Mouse (Mus musculus) midbrain, embryonic 13.5 days (tissue): ENCODE measurements around the gene Camk1d. TPM values are rescaled to one million over a fixed set of nuclear protein-coding genes. Genes with fewer than 3 reads are reported as not detected.

ENCODE experiments used
- ATAC-seq: fragments of 200-750 bp; cut with Nextera tagmentation; 2 replicates; pipeline ENCODE4 v1.8.0; 2017; ENCODE audit warnings: mild to moderate bottlenecking, moderate TSS enrichment, moderate library complexity
- H3K27ac ChIP-seq: fragments of 300-500 bp; sonication (generic); 2 replicates; pipeline ENCODE4 v1.5.1; 2015; ENCODE audit warnings: inconsistent platforms, mild to moderate bottlenecking, moderate library complexity
- H3K27me3 ChIP-seq: fragments of 300-500 bp; sonication (generic); 2 replicates; pipeline ENCODE4 v1.6.1; 2015; ENCODE audit warnings: mild to moderate bottlenecking, inconsistent platforms
- H3K36me3 ChIP-seq: fragments of 300-500 bp; sonication (generic); 2 replicates; pipeline ENCODE4 v1.6.1; 2015; ENCODE audit warnings: mild to moderate bottlenecking, inconsistent platforms
- H3K4me1 ChIP-seq: fragments of 300-500 bp; sonication (generic); replicated peaks from 2 replicates; pipeline ENCODE4 v1.6.1; 2015; ENCODE audit warnings: inconsistent platforms
- H3K4me2 ChIP-seq: fragments of 300-500 bp; sonication (generic); replicated peaks from 2 replicates; pipeline ENCODE4 v1.6.1; 2015; ENCODE audit warnings: moderate library complexity, mild to moderate bottlenecking, inconsistent platforms
- H3K4me3 ChIP-seq: fragments of 300-500 bp; sonication (generic); replicated peaks from 2 replicates; pipeline ENCODE4 v1.5.1; 2015; ENCODE audit warnings: mild to moderate bottlenecking, inconsistent platforms
- H3K9ac ChIP-seq: fragments of 300-500 bp; sonication (generic); replicated peaks from 2 replicates; pipeline ENCODE4 v1.6.1; 2015; ENCODE audit warnings: mild to moderate bottlenecking, inconsistent platforms
- H3K9me3 ChIP-seq: fragments of 300-500 bp; sonication (generic); 2 replicates; pipeline ENCODE4 v1.6.1; 2016; ENCODE audit warnings: mild to moderate bottlenecking, inconsistent platforms
- WGBS: fragments of 180-500 bp; shearing (Covaris S2); methylation state at CpG from one replicate; pipeline ENCODE4 v1.1.7; 2015; 5-methylcytosine and 5-hydroxymethylcytosine counted together
- polyA plus RNA-seq: library from polyadenylated mRNA; unstranded; fragments of >200 nt; fragmentation: Nextera tagmentation; extraction: Ambion mirVana; gene quantifications from 2 replicates; pipeline ENCODE4 v1.2.1, GENCODE M21; 2015

Gene Camk1d
- polyA plus RNA-seq, 1 experiment from 2014 or later: 3.9 TPM

DNA sequence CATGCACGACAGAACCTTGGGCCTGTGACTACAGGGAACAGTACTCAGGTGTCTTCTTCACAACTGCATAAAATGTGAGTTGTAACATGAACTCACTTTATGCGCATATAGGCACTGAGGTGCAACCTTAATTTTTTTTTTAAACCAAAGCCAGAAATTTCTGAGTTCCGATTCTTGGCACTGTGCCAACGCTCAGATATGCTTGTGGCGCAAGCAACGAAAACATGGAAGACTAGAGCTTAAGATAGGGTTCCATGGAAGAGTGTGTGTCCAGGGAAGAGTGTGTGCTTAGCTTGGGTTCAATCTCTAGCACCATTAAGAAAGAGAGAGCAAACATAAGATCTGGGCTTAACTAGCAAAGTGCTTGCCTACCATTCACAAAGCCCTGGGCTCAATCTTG lies 62.2 kb downstream of the Camk1d start:
- Histone ChIP-seq H3K9ac (no peak overlapping the region), H3K36me3 (no peaks in the 10 kb centered on the region), H3K27me3 (no peaks in the 10 kb centered on the region), H3K4me2 (no peak overlapping the region), H3K27ac (no peak overlapping the region), H3K4me3 (no peak overlapping the region), H3K4me1 (no peaks in the 10 kb centered on the region), H3K9me3 (no peaks in the 10 kb centered on the region)
- ATAC-seq: no peak
- WGBS: 92% methylated on average over 6 of the region's 6 CpGs

- Histone ChIP-seq H3K4me2 (no peak overlapping the region), H3K4me1 (no peaks in the 10 kb centered on the region), H3K27ac (no peak overlapping the region), H3K36me3 (no peaks in the 10 kb centered on the region), H3K4me3 (no peak overlapping the region), H3K27me3 (no peaks in the 10 kb centered on the region), H3K9ac (no peak overlapping the region), H3K9me3 (no peaks in the 10 kb centered on the region)
- ATAC-seq: no peak
- 87% methylated on average over 10 of the region's 10 CpGs for WGBS
Observed at GRCm38 (mm10) chr2:5651285-5651870, 62.9 kb downstream of the Camk1d start.

GRCm38 (mm10) chr2:5649226-5649625 lies 65.1 kb downstream of the Camk1d start:
- Histone ChIP-seq H3K36me3 (no peaks in the 10 kb centered on the region), H3K4me1 (no peaks in the 10 kb centered on the region), H3K9me3 (no peaks in the 10 kb centered on the region), H3K4me3 (no peak overlapping the region), H3K4me2 (no peak overlapping the region), H3K27me3 (no peaks in the 10 kb centered on the region), H3K27ac (no peak overlapping the region), H3K9ac (no peak overlapping the region)
- no peak for ATAC-seq
- WGBS: 85% methylated on average over 5 of the region's 5 CpGs

DNA sequence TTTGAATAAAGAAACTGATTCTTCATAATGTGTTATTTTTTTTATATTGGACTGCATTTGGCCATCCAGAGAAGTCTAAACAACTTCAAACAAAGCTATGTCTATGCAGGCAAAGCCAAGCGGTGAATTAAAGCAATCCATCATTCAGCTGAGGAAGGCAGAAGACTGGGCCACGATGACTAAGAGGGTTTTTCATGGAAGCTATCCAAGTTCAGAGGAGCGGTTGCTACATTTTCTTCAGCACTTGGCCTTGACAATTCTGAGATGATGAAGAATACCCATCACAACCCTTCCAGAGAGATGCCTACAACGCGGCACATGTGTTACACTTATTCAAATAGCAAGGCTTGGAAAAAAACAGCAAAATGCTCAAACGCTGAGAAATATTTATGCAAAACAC lies 65.6 kb downstream of the Camk1d start:
- ATAC-seq: no peak
- no peak overlapping the region for H3K4me2 ChIP-seq
- H3K4me1 ChIP-seq: no peaks in the 10 kb centered on the region
- H3K36me3 ChIP-seq: no peaks in the 10 kb centered on the region
- no peak overlapping the region for H3K27ac ChIP-seq
- H3K4me3 ChIP-seq: no peak overlapping the region
- H3K9ac ChIP-seq: no peak overlapping the region
- H3K9me3 ChIP-seq: no peaks in the 10 kb centered on the region
- H3K27me3 ChIP-seq: no peaks in the 10 kb centered on the region
- 86% methylated on average over 6 of the region's 6 CpGs for WGBS

- H3K4me2 ChIP-seq: no peak overlapping the region
- no peaks in the 10 kb centered on the region for H3K27me3 ChIP-seq
- H3K4me3 ChIP-seq: no peak overlapping the region
- H3K27ac ChIP-seq: no peak overlapping the region
- no peak overlapping the region for H3K9ac ChIP-seq
- 90% methylated on average over 5 of the region's 5 CpGs for WGBS
- no peaks in the 10 kb centered on the region for H3K36me3 ChIP-seq
- no peaks in the 10 kb centered on the region for H3K4me1 ChIP-seq
- no peaks in the 10 kb centered on the region for H3K9me3 ChIP-seq
- no peak for ATAC-seq
Observed at GRCm38 (mm10) chr2:5646322-5646721, 68.0 kb downstream of the Camk1d start.

GRCm38 (mm10) chr2:5645584-5645983 lies 68.7 kb downstream of the Camk1d start:
- Histone ChIP-seq H3K4me3 (no peak overlapping the region), H3K9ac (no peak overlapping the region), H3K4me1 (no peaks in the 10 kb centered on the region), H3K36me3 (no peaks in the 10 kb centered on the region), H3K27ac (no peak overlapping the region), H3K9me3 (no peaks in the 10 kb centered on the region), H3K27me3 (no peaks in the 10 kb centered on the region), H3K4me2 (no peak overlapping the region)
- 79% methylated on average over 2 of the region's 2 CpGs for WGBS
- no peak for ATAC-seq

GRCm38 (mm10) chr2:5643937-5644336 lies 70.4 kb downstream of the Camk1d start:
- 83% methylated on average over 3 of the region's 3 CpGs for WGBS
- Histone ChIP-seq H3K27ac (no peak overlapping the region), H3K4me2 (no peak overlapping the region), H3K9ac (no peak overlapping the region), H3K27me3 (no peaks in the 10 kb centered on the region), H3K4me1 (no peaks in the 10 kb centered on the region), H3K4me3 (no peak overlapping the region), H3K36me3 (no peaks in the 10 kb centered on the region), H3K9me3 (no peaks in the 10 kb centered on the region)
- ATAC-seq: no peak

DNA sequence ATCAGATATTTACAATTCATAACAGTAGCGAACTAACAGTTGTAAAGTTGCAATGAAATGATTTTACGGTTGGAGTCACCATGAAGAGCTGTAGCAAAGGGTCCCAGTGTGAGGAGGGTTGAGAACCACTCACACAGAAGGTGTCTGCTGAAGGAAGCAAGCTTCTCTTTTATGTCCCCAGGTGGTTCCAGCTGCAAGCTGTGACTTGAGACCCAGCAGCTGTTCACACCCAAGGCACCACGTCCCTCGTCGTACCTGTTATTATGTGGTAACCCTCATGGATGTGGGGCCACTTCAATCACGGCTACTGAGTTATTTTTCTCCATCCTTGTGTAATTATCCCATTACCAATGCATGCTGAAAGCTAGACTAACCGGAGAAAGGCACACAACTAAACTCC lies 71.1 kb downstream of the Camk1d start:
- Histone ChIP-seq H3K9ac (no peak overlapping the region), H3K4me3 (no peak overlapping the region), H3K4me1 (no peaks in the 10 kb centered on the region), H3K27ac (no peak overlapping the region), H3K36me3 (no peaks in the 10 kb centered on the region), H3K4me2 (no peak overlapping the region), H3K27me3 (no peaks in the 10 kb centered on the region), H3K9me3 (no peaks in the 10 kb centered on the region)
- WGBS: 81% methylated on average over 7 of the region's 7 CpGs
- ATAC-seq: no peak

GRCm38 (mm10) chr2:5642624-5643023 lies 71.7 kb downstream of the Camk1d start:
- no peak for ATAC-seq
- Histone ChIP-seq H3K4me3 (no peak overlapping the region), H3K27me3 (no peaks in the 10 kb centered on the region), H3K36me3 (no peaks in the 10 kb centered on the region), H3K4me1 (no peaks in the 10 kb centered on the region), H3K9me3 (no peaks in the 10 kb centered on the region), H3K4me2 (no peak overlapping the region), H3K27ac (no peak overlapping the region), H3K9ac (no peak overlapping the region)
- 66% methylated on average over 5 of the region's 5 CpGs for WGBS

DNA sequence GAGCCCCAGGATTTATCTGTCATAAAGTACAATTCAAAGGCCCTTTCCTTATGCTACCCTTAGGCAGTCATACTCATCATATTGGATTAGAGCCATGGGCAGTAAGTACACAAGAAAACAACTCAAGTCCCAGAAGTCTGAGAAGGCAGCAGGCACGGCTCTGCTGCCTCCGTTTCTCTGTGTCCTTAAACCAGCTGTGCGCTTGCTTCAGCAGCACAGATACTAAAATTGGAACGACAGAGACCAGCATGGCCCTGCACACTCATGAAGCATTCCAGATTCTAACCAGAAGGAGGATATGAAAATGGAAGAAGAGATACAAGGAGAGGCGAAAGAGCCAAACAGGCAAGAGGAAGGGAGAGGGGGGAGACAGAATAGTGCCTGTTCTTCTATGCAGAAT lies 72.6 kb downstream of the Camk1d start:
- ATAC-seq: no peak
- Histone ChIP-seq H3K9me3 (no peaks in the 10 kb centered on the region), H3K4me1 (no peaks in the 10 kb centered on the region), H3K4me3 (no peak overlapping the region), H3K27ac (no peak overlapping the region), H3K4me2 (no peak overlapping the region), H3K9ac (no peak overlapping the region), H3K27me3 (no peaks in the 10 kb centered on the region), H3K36me3 (no peaks in the 10 kb centered on the region)
- 66% methylated on average over 5 of the region's 5 CpGs for WGBS

- no peak for ATAC-seq
- Histone ChIP-seq H3K4me1 (no peaks in the 10 kb centered on the region), H3K27me3 (no peaks in the 10 kb centered on the region), H3K27ac (no peak overlapping the region), H3K9me3 (no peaks in the 10 kb centered on the region), H3K4me2 (no peak overlapping the region), H3K4me3 (no peak overlapping the region), H3K36me3 (no peaks in the 10 kb centered on the region), H3K9ac (no peak overlapping the region)
- WGBS: 87% methylated on average over 5 of the region's 5 CpGs
Observed at GRCm38 (mm10) chr2:5640586-5640985, 73.7 kb downstream of the Camk1d start.

DNA sequence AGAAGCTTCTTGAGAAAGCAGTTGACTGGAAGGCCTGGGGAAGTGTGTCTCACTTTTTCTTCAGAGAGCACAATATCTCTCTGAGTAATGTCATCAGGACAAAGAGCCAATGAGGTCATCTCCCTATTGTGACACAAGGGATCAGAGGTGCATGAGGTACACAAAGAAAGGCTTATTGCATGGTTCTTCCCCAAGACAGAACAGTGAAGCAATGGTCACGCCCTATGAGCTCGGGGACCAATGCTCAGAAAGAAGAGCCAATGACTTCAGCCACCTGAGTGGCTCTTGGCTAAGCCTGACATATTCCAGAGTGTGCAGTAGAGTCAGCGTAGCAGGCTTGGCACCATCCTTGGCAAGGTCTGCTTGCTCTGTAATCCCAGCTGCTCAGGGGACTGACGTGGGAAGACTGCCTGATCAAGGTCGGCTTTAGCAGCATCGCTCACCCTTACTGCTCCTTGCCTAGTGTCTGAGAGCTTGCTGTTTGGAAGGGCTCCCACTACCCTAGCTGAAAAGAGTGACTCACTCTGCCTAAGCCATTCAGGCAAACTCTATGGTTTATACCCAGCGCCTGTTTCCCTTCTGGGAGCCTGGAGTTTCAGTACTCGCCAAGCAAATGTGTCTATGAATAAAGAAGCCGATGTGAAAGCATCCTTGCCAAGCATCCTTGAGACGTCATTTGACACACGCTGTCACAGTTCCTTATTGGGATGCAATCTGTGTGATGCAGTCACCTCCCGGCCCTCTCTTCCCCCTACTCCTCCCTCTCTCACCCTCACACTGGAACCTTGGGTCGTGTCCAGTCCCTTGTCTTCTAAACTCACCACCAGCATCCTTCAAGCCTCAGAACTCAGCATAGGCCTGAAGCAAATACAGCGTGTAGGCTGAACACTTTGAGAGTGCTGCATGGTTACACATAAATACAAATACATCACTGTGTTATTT lies 77.2 kb downstream of the Camk1d start:
- Histone ChIP-seq H3K27me3 (no peaks in the 10 kb centered on the region), H3K27ac (no peak overlapping the region), H3K4me3 (no peak overlapping the region), H3K9ac (no peak overlapping the region), H3K36me3 (no peaks in the 10 kb centered on the region), H3K4me2 (no peak overlapping the region), H3K9me3 (no peaks in the 10 kb centered on the region), H3K4me1 (no peaks in the 10 kb centered on the region)
- ATAC-seq: no peak
- WGBS: 82% methylated on average over 14 of the region's 14 CpGs

DNA sequence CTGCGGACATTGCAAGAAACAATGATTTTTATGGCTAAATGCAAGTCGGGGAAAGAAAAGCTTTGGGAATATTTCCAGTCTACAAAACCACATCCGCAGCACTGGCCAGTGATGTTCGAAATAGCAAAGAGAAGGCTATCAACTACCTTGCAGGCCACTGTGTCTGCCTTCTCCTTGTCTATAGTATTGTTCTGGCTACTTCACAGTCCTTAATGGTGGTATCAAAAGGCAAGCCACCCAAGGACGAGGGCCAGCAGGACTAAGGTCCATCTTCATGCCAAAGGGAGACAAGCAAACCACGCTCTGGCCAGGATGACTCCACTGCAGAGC lies 82.0 kb downstream of the Camk1d start:
- H3K27me3 ChIP-seq: no peaks in the 10 kb centered on the region
- no peak for ATAC-seq
- no peaks in the 10 kb centered on the region for H3K4me1 ChIP-seq
- no peaks in the 10 kb centered on the region for H3K36me3 ChIP-seq
- 88% methylated on average over 6 of the region's 6 CpGs for WGBS
- H3K4me3 ChIP-seq: no peak overlapping the region
- H3K4me2 ChIP-seq: no peak overlapping the region
- H3K9ac ChIP-seq: no peak overlapping the region
- H3K9me3 ChIP-seq: no peaks in the 10 kb centered on the region
- no peak overlapping the region for H3K27ac ChIP-seq
